Mouse (Mus musculus): ENCODE data around the gene Fgr. TPM values are rescaled to one million over a fixed set of nuclear protein-coding genes. Genes with fewer than 3 reads are reported as not detected.
A peak's percentile ranks its signal among the peaks of the same experiment; 100 is the strongest.

Fgr gene
- polyA plus RNA-seq, 1 experiment from 2014 or later = 0.73 TPM

GRCm38 (mm10) chr4:133028193-133028592, 54.3 kb downstream of the Fgr start:
- peak; percentile 19; the same call in 1 of the 2 replicates for ATAC-seq (replicated peaks; ENCODE audit: low FRiP score)
- WGBS = 64% methylated on average over 6 of the region's 6 CpGs
- Histone ChIP-seq H3K4me2 (no peak overlapping the region), H3K27me3 (replicated peaks; ENCODE audit: control insufficient read depth, insufficient read depth, low read length) (no peaks in the 10 kb centered on the region), H3K4me1 (replicated peaks; ENCODE audit: control insufficient read depth, insufficient read depth, low read length) (peaks cover 50% of the 10 kb centered on the region), H3K27ac (ENCODE audit: low read depth, low read length) (no peak overlapping the region), H3K36me3 (ENCODE audit: control insufficient read depth, insufficient read depth, low read length) (no peaks in the 10 kb centered on the region; the same call in 1 of the 2 replicates), H3K9ac (ENCODE audit: low read depth, low read length) (no peak overlapping the region), H3K4me3 (ENCODE audit: low read depth, low read length) (no peak overlapping the region), H3K9me3 (ENCODE audit: control insufficient read depth, low read length) (no peaks in the 10 kb centered on the region)
- no peak for DNase-seq (ENCODE audit: low spot score)

DNA sequence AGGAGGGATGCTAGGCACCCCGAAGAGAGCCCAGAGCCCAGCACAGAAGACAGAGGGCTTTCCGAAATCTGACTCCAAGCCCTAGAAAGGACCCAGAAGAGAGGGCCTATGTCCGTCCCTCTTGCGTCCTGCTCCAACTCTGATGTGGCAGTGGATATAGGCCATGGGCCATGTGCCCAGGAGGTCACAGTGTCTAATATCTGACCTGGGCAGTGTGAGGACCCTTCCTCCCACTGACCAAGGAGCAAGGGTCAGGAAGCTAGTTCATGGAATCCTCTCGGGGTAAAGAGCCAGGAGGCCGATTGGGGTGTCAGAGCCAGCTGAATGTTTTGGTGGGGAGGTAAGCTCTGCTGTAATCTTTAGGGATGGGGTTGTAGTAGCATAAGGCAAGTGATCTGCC, 55.0 kb downstream of the Fgr start:
- ATAC-seq (replicated peaks; ENCODE audit: low FRiP score) = no peak
- H3K4me3 ChIP-seq (ENCODE audit: low read depth, low read length) = no peak overlapping the region
- H3K4me1 ChIP-seq (replicated peaks; ENCODE audit: control insufficient read depth, insufficient read depth, low read length) = peaks cover 43% of the 10 kb centered on the region
- no peak for DNase-seq (ENCODE audit: low spot score)
- H3K4me2 ChIP-seq = no peak overlapping the region
- H3K9ac ChIP-seq (ENCODE audit: low read depth, low read length) = no peak overlapping the region
- 82% methylated on average over 6 of the region's 6 CpGs for WGBS
- H3K36me3 ChIP-seq (ENCODE audit: control insufficient read depth, insufficient read depth, low read length) = no peaks in the 10 kb centered on the region; the same call in 1 of the 2 replicates
- no peaks in the 10 kb centered on the region for H3K9me3 ChIP-seq (ENCODE audit: control insufficient read depth, low read length)
- no peaks in the 10 kb centered on the region for H3K27me3 ChIP-seq (replicated peaks; ENCODE audit: control insufficient read depth, insufficient read depth, low read length)
- no peak overlapping the region for H3K27ac ChIP-seq (ENCODE audit: low read depth, low read length)

GRCm38 (mm10) chr4:133032410-133033095, 58.7 kb downstream of the Fgr start:
- peaks cover 11% of the 10 kb centered on the region for H3K27me3 ChIP-seq (replicated peaks; ENCODE audit: control insufficient read depth, insufficient read depth, low read length)
- no peak for DNase-seq (ENCODE audit: low spot score)
- no peaks in the 10 kb centered on the region; the same call in 1 of the 2 replicates for H3K36me3 ChIP-seq (ENCODE audit: control insufficient read depth, insufficient read depth, low read length)
- ATAC-seq (replicated peaks; ENCODE audit: low FRiP score) = no peak
- H3K27ac ChIP-seq (ENCODE audit: low read depth, low read length) = no peak overlapping the region
- H3K4me2 ChIP-seq = no peak overlapping the region
- peaks cover 24% of the 10 kb centered on the region for H3K4me1 ChIP-seq (replicated peaks; ENCODE audit: control insufficient read depth, insufficient read depth, low read length)
- H3K9ac ChIP-seq (ENCODE audit: low read depth, low read length) = no peak overlapping the region
- WGBS = 84% methylated on average over 8 of the region's 8 CpGs
- no peaks in the 10 kb centered on the region for H3K9me3 ChIP-seq (ENCODE audit: control insufficient read depth, low read length)
- H3K4me3 ChIP-seq (ENCODE audit: low read depth, low read length) = no peak overlapping the region

- Histone ChIP-seq H3K4me3 (ENCODE audit: low read depth, low read length) (no peak overlapping the region), H3K4me2 (no peak overlapping the region), H3K36me3 (ENCODE audit: control insufficient read depth, insufficient read depth, low read length) (no peaks in the 10 kb centered on the region), H3K4me1 (replicated peaks; ENCODE audit: control insufficient read depth, insufficient read depth, low read length) (peaks cover 30% of the 10 kb centered on the region), H3K27me3 (replicated peaks; ENCODE audit: control insufficient read depth, insufficient read depth, low read length) (peaks cover 29% of the 10 kb centered on the region), H3K9me3 (ENCODE audit: control insufficient read depth, low read length) (no peaks in the 10 kb centered on the region), H3K27ac (ENCODE audit: low read depth, low read length) (no peak overlapping the region), H3K9ac (ENCODE audit: low read depth, low read length) (no peak overlapping the region)
- ATAC-seq (replicated peaks; ENCODE audit: low FRiP score) (no peak), DNase-seq (ENCODE audit: low spot score) (no peak)
- 79% methylated on average over 10 of the region's 10 CpGs for WGBS
Measured at GRCm38 (mm10) chr4:133034478-133034877, 60.6 kb downstream of the Fgr start.

DNA sequence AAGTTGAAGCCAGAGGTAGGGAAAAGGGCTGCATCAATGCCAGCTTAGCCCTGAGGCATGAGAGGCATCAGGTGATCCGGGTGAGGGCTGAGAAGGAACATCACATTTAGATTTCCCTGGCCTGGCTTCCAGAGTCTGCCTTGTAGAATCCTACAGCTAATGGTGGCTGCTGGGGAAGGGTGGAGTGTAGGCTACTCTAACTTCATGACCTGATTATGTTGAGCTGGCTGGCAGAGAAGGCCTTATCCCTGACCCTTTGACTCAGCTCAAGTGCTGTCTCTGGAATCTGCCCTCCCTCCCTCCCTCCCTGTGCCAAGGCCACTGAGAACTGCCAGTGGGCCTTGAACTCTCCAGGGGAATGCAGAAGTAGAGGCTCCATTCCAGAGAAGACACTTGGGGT, 61.6 kb downstream of the Fgr start:
- no peak overlapping the region for H3K27ac ChIP-seq (ENCODE audit: low read depth, low read length)
- ATAC-seq (replicated peaks; ENCODE audit: low FRiP score) (no peak), DNase-seq (ENCODE audit: low spot score) (no peak)
- H3K4me2 ChIP-seq = no peak overlapping the region
- no peak overlapping the region for H3K4me3 ChIP-seq (ENCODE audit: low read depth, low read length)
- H3K9ac ChIP-seq (ENCODE audit: low read depth, low read length) = no peak overlapping the region
- peaks cover 34% of the 10 kb centered on the region for H3K4me1 ChIP-seq (replicated peaks; ENCODE audit: control insufficient read depth, insufficient read depth, low read length)
- 89% methylated on average over 1 of the region's 1 CpGs for WGBS
- H3K36me3 ChIP-seq (ENCODE audit: control insufficient read depth, insufficient read depth, low read length) = no peaks in the 10 kb centered on the region
- H3K9me3 ChIP-seq (ENCODE audit: control insufficient read depth, low read length) = no peaks in the 10 kb centered on the region
- H3K27me3 ChIP-seq (replicated peaks; ENCODE audit: control insufficient read depth, insufficient read depth, low read length) = peaks cover 35% of the 10 kb centered on the region

DNA sequence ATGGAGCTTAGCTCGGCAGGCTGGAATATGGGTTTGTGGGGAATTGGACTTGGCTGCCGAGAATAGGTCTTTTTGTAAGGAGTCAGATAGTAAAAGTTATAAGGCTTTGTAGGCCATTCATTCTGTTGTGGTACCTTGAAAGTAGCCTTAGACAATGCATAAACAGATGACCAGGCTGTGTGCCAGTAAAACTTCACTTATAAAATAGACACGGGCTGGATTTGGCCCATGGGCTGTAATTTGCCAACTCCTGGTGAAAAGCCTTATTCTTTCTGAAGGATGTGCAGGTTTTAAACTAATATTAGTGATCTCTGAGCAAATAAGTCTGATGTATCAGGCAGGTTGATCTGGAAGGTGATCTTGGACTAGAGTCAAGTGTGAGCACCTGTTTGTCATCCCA, 62.1 kb downstream of the Fgr start:
- H3K27ac ChIP-seq (ENCODE audit: low read depth, low read length) = no peak overlapping the region
- 81% methylated on average over 3 of the region's 3 CpGs for WGBS
- ATAC-seq (replicated peaks; ENCODE audit: low FRiP score) (no peak), DNase-seq (ENCODE audit: low spot score) (no peak)
- no peak overlapping the region for H3K9ac ChIP-seq (ENCODE audit: low read depth, low read length)
- H3K4me1 ChIP-seq (replicated peaks; ENCODE audit: control insufficient read depth, insufficient read depth, low read length) = peaks cover 37% of the 10 kb centered on the region
- no peak overlapping the region for H3K4me2 ChIP-seq
- peaks cover 36% of the 10 kb centered on the region for H3K27me3 ChIP-seq (replicated peaks; ENCODE audit: control insufficient read depth, insufficient read depth, low read length)
- H3K4me3 ChIP-seq (ENCODE audit: low read depth, low read length) = no peak overlapping the region
- H3K9me3 ChIP-seq (ENCODE audit: control insufficient read depth, low read length) = no peaks in the 10 kb centered on the region
- H3K36me3 ChIP-seq (ENCODE audit: control insufficient read depth, insufficient read depth, low read length) = no peaks in the 10 kb centered on the region

DNA sequence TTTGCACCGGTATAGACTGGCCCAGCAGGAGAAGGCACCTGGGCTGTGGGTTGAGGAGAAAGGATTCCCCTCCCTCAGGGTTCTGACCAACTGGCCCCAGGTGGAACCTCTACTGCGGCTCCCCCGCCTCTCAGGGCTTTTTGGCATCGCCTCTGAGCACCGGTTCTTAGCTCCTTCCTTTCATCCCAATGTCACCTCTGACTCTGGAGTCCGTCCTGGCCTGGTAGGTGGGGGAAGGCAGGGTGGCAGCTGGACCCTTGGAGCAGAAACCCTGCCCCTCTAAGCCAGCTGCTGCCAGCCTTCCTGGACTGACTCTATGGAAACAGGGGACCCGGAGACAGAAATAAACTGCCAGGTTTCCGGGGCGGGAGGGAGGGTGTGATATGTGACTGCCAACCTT, 63.4 kb downstream of the Fgr start:
- Histone ChIP-seq H3K9me3 (ENCODE audit: control insufficient read depth, low read length) (no peaks in the 10 kb centered on the region), H3K27ac (ENCODE audit: low read depth, low read length) (no peak overlapping the region), H3K4me2 (no peak overlapping the region; the same call in 1 of the 2 replicates), H3K9ac (ENCODE audit: low read depth, low read length) (no peak overlapping the region), H3K4me3 (ENCODE audit: low read depth, low read length) (no peak overlapping the region), H3K4me1 (replicated peaks; ENCODE audit: control insufficient read depth, insufficient read depth, low read length) (peaks cover 50% of the 10 kb centered on the region), H3K36me3 (ENCODE audit: control insufficient read depth, insufficient read depth, low read length) (no peaks in the 10 kb centered on the region), H3K27me3 (replicated peaks; ENCODE audit: control insufficient read depth, insufficient read depth, low read length) (peaks cover 36% of the 10 kb centered on the region)
- WGBS = 38% methylated on average over 9 of the region's 9 CpGs
- DNase-seq (ENCODE audit: low spot score) = no peak
- ATAC-seq (replicated peaks; ENCODE audit: low FRiP score) = no peak

- no peak overlapping the region for H3K27ac ChIP-seq (ENCODE audit: low read depth, low read length)
- 38% methylated on average over 6 of the region's 6 CpGs for WGBS
- H3K9ac ChIP-seq (ENCODE audit: low read depth, low read length) = no peak overlapping the region
- no peaks in the 10 kb centered on the region for H3K9me3 ChIP-seq (ENCODE audit: control insufficient read depth, low read length)
- H3K4me2 ChIP-seq = peak overlapping the region; percentile 97
- no peaks in the 10 kb centered on the region for H3K36me3 ChIP-seq (ENCODE audit: control insufficient read depth, insufficient read depth, low read length)
- DNase-seq (ENCODE audit: low spot score) (no peak), ATAC-seq (replicated peaks; ENCODE audit: low FRiP score) (no peak)
- peak overlapping the region; percentile 69; the same call in 1 of the 2 replicates for H3K4me3 ChIP-seq (ENCODE audit: low read depth, low read length)
- peaks cover 55% of the 10 kb centered on the region for H3K4me1 ChIP-seq (replicated peaks; ENCODE audit: control insufficient read depth, insufficient read depth, low read length)
- peaks cover 36% of the 10 kb centered on the region for H3K27me3 ChIP-seq (replicated peaks; ENCODE audit: control insufficient read depth, insufficient read depth, low read length)
Measured at GRCm38 (mm10) chr4:133037798-133038197, 63.9 kb downstream of the Fgr start.

DNA sequence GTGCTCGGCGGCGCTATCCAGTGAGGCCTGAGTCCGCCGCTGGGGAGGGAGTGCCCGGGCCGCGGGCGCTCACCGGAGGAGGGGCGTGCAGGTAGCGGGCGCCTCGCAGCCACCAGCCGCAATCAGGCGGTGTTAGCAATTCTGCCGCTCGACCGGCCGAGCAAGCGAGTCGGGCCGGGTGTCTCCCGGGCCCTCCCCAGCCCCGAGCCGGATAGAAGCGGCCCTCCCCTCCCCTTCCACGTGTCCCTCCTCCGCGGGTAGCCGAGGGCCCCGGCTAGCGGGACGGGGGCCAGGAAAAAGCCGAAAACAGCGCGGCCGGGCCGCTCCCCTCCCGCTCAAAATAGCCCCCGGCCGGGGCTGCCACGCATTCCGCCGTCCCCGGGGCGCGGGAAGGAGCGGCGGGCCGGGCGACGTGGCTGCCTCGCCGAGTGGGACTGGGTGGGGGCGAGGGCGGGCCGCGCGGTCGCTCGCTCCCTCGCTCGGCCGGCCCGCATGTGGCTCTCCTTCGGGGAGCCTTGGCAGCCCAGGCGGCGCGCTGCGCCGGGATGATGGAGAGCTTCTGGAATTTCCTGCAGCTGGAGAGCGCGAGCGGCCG, 64.7 kb downstream of the Fgr start:
- peaks cover 64% of the 10 kb centered on the region for H3K4me1 ChIP-seq (replicated peaks; ENCODE audit: control insufficient read depth, insufficient read depth, low read length)
- no peak for ATAC-seq (replicated peaks; ENCODE audit: low FRiP score)
- no peaks in the 10 kb centered on the region for H3K36me3 ChIP-seq (ENCODE audit: control insufficient read depth, insufficient read depth, low read length)
- peak overlapping the region; percentile 97 for H3K4me2 ChIP-seq
- H3K9me3 ChIP-seq (ENCODE audit: control insufficient read depth, low read length) = no peaks in the 10 kb centered on the region
- peak overlapping the region; percentile 70 for H3K9ac ChIP-seq (ENCODE audit: low read depth, low read length)
- no peak for DNase-seq (ENCODE audit: low spot score)
- peaks cover 36% of the 10 kb centered on the region for H3K27me3 ChIP-seq (replicated peaks; ENCODE audit: control insufficient read depth, insufficient read depth, low read length)
- H3K27ac ChIP-seq (ENCODE audit: low read depth, low read length) = peak overlapping the region; percentile 62
- WGBS = under 1% methylated on average over 62 of the region's 76 CpGs
- peak overlapping the region; percentile 69 for H3K4me3 ChIP-seq (ENCODE audit: low read depth, low read length)
